Mouse (Mus musculus) embryonic fibroblast, embryonic 13.5 days (primary cell): ENCODE data around the gene Tsr3. TPM values are rescaled to one million over a fixed set of nuclear protein-coding genes. Genes with fewer than 3 reads are reported as not detected.
A peak's percentile ranks its signal among the peaks of the same experiment; 100 is the strongest.

Source experiments
- H3K27ac ChIP-seq: 2 replicates; pipeline ENCODE4 v1.5.1; 2012; ENCODE audit warnings: low read length, control low read depth, inconsistent platforms; ENCODE audit not compliant: insufficient read depth
- H3K4me1 ChIP-seq: 2 replicates; pipeline ENCODE4 v1.6.1; 2011; ENCODE audit warnings: low read length; ENCODE audit not compliant: control insufficient read depth, insufficient read depth
- H3K4me3 ChIP-seq: 2 replicates; pipeline ENCODE4 v1.5.1; 2011; ENCODE audit warnings: mild to moderate bottlenecking, control low read depth, low read length; ENCODE audit not compliant: insufficient read depth
- CTCF ChIP-seq: IDR thresholded peaks from 2 replicates; pipeline ENCODE4 v1.5.1; 2011; ENCODE audit warnings: mild to moderate bottlenecking, control low read depth, low read length, moderate library complexity, borderline replicate concordance; ENCODE audit not compliant: insufficient read depth
- POLR2A ChIP-seq: IDR thresholded peaks from 2 replicates; pipeline ENCODE4 v1.6.1; 2011; ENCODE audit warnings: low read depth, mild to moderate bottlenecking, control low read depth, low read length, moderate library complexity
- polyA plus RNA-seq: library from polyadenylated mRNA; stranded (reverse); fragments of >200 nt; gene quantifications from 2 replicates; pipeline ENCODE4 v1.2.4, GENCODE M21; 2011; ENCODE audit warnings: low read depth; ENCODE audit not compliant: missing spikeins, insufficient read length

The Tsr3 gene
- 17.9 and 19.8 TPM in 2 replicates for polyA plus RNA-seq

DNA sequence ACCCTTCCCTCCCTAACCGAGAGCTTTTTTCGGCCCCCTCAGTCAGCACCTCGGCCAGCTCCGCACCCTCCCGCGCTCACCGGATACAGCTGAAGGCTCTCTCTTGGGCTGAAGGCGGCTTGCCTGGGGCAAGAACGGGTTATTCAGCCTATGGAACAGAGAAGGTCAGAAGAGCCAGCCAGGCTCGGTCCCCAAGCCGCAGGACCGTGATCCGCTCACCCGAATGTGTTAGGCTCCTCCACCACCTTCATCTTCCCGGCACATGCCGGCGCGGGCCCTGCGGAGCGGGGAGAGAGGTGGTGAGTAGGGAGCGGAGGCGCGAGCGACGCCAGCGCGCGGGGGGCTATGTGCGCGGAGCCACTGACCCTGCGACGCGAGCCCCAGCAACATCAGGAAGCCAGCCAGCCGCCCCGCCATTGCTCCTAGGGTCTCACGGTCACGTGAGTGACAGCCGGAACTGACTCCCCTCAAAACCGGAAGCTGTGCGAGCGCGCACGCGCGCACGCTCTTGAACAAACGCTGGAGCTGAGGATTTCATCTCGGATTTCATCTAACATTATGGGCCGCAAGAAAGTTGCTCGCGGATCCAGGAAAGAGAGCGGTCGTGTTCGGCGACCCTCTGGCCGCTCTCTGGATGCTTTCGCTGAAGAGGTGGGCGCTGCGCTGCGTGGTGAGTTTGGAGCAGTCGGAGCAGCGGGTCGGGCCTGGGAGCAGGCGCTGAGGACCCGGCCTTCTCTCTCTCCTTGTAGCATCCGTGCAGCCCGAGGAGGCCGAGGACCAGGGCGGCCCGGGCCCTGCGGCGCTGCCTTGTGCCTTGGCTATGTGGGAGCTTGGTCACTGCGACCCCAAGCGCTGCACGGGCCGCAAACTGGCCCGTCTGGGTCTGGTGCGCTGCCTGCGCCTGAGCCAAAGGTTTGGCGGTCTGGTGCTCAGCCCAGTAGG is at the start of gene Tsr3, which contains the start of gene Gnptg:
TSS of gene Tsr3 (plus strand) at position 476 of the 942 bp plus-strand sequence.
TSS of gene Gnptg (minus strand) at position 430 of the 942 bp plus-strand sequence.
- TF ChIP-seq POLR2A (peak; percentile 66), CTCF (no peak)
- H3K27ac ChIP-seq, result peak within 1 kb of the TSS; percentile 56
- H3K4me3 ChIP-seq, result peak within 1 kb of the TSS; percentile 80
- no peaks in the 10 kb centered on the region for H3K4me1 ChIP-seq

DNA sequence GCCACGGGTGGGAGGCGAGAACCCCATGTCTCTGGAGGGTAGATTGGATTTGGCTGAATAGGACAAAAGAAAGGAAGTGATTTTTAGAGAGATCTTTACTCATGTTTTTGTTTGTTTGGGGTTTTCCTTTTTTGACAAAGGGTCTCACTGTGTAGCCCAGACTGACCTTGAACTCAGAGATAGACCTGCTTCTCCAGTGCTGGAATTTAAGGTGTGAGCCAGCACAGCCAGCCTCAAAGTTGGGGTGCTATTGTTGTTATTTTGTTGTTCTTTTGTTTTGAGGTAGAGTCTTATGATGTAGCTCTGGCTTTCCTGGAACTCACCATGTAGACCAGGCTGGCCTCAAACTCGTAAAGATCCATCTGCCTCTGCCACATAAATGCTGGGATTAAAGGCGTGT is 37.6 kb upstream of the Tsr3 start:
- H3K4me3 ChIP-seq, result no peak overlapping the region
- no peaks in the 10 kb centered on the region for H3K4me1 ChIP-seq
- TF ChIP-seq CTCF, result no peak
- TF ChIP-seq POLR2A, result no peak
- no peak overlapping the region for H3K27ac ChIP-seq

GRCm38 (mm10) chr17:25210006-25210405 is 30.0 kb upstream of the Tsr3 start:
- TF ChIP-seq CTCF (no peak), POLR2A (no peak)
- no peak overlapping the region for H3K27ac ChIP-seq
- no peaks in the 10 kb centered on the region for H3K4me1 ChIP-seq
- no peak overlapping the region for H3K4me3 ChIP-seq

GRCm38 (mm10) chr17:25210680-25211466 is 29.1 kb upstream of the Tsr3 start:
- no peak for TF ChIP-seq CTCF
- TF ChIP-seq POLR2A, result no peak
- Histone ChIP-seq H3K27ac (no peak overlapping the region), H3K4me3 (no peak overlapping the region), H3K4me1 (no peaks in the 10 kb centered on the region)

GRCm38 (mm10) chr17:25211705-25212104 is 28.3 kb upstream of the Tsr3 start:
- Histone ChIP-seq H3K4me3 (no peak overlapping the region), H3K27ac (no peak overlapping the region), H3K4me1 (no peaks in the 10 kb centered on the region)
- no peak for TF ChIP-seq CTCF
- TF ChIP-seq POLR2A, result no peak

DNA sequence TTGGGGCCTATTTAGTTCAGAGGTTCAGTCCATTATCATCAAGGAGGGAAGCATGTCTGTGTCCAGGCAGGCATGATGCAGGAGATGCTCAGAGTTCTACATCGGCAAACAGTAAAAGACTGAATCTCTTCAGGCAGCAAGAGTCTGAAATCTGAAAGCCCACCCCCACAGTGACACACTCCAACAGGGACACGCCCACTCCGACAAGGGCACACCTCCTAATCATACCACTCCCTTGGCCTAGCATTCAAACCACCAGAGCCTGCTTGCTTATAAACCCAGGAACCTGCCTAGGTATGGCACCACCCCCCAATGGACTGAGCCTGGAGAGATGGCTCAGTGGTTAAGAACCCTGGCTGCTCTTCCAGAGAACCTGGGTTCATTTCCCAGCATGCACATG is 24.5 kb upstream of the Tsr3 start:
- Histone ChIP-seq H3K27ac (no peak overlapping the region), H3K4me1 (no peaks in the 10 kb centered on the region), H3K4me3 (no peak overlapping the region)
- TF ChIP-seq CTCF (no peak), POLR2A (no peak)

- TF ChIP-seq CTCF (no peak), POLR2A (no peak)
- Histone ChIP-seq H3K27ac (no peak overlapping the region), H3K4me3 (no peak overlapping the region), H3K4me1 (peaks cover 18% of the 10 kb centered on the region)
Measured at GRCm38 (mm10) chr17:25218967-25219366, 21.0 kb upstream of the Tsr3 start.

DNA sequence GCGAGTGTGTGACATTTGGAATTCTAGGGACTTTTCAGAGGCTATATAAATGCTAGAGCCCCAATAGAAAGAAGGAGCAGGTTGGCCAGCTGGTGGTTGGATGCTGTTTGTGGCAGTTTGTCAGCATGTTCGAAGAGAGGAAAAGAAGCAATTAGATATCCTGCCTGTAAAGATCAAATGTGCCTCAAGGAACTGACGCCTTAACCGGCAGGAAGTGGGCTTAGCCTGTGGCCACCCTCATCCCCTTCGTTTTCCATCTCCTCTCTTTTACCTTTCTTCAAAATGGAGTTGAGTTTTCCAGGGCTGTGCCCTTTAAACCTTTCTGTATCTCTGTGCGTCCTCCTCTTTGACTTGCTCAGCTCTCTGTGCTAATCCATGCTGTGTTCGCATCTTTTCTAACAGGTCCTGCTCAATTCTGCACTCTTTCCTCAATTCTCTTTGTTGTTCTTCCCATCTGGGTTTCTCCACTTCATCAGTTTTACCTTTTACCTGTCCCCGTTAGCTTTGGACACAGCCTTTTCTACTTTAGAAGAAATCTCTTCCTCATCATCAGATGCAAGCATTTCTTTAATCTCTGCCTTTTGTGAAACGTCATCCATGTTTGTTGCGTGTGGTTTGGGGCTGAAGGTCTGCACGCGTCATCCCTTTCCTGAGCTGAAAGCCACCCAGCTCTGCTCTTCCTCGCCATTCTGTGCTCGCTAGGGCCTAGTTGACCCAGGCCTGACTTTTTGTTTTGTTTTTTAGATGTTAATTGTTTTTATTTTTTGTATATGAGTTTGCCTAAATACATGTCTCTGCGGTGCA is 20.3 kb upstream of the Tsr3 start:
- Histone ChIP-seq H3K4me3 (no peak overlapping the region), H3K27ac (no peak overlapping the region), H3K4me1 (peaks cover 18% of the 10 kb centered on the region)
- TF ChIP-seq POLR2A, result no peak
- TF ChIP-seq CTCF, result no peak

DNA sequence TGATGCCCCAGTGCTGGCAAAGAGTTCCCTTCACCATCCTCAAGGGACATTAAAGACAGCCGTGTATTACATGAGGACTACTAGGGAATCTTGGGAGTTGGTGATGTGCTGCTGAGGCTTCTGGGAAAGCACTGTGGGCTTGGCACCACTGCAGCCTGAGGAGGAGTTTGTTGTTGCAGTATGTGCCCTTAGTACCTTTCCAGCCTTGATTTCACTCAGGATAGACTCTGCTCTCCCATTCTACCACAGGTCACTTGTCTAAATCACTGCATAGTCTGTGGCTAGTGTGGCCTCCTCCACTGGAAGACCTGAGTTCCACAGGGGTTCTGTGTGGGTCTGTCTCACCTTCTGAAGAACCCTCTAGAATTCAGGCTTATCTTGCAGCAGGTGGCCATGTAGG is 19.2 kb upstream of the Tsr3 start:
- no peak overlapping the region for H3K27ac ChIP-seq
- peaks cover 18% of the 10 kb centered on the region for H3K4me1 ChIP-seq
- no peak overlapping the region for H3K4me3 ChIP-seq
- TF ChIP-seq CTCF, result no peak
- no peak for TF ChIP-seq POLR2A
